Mouse (Mus musculus) inflammation-experienced regulatory T-cells (primary cell): ENCODE results near the gene Ccdc105. TPM values are rescaled to one million over a fixed set of nuclear protein-coding genes. Genes with fewer than 3 reads are reported as not detected.

Experiments
- polyA plus RNA-seq, 2 experiments: library from polyadenylated mRNA; unstranded; fragments of 100-300 nt; shearing (Covaris generic); gene quantifications; one replicate each; pipeline ENCODE4 v1.2.1; 2017

Ccdc105 gene
- polyA plus RNA-seq: under 1 TPM in 1 of 2 experiments, not detected in 1; 0.14 TPM

GRCm38 (mm10) chr10:78752452-78753191, at the start of gene Ccdc105:
Gene Ccdc105 (minus strand): TSS chr10:78753065.

DNA sequence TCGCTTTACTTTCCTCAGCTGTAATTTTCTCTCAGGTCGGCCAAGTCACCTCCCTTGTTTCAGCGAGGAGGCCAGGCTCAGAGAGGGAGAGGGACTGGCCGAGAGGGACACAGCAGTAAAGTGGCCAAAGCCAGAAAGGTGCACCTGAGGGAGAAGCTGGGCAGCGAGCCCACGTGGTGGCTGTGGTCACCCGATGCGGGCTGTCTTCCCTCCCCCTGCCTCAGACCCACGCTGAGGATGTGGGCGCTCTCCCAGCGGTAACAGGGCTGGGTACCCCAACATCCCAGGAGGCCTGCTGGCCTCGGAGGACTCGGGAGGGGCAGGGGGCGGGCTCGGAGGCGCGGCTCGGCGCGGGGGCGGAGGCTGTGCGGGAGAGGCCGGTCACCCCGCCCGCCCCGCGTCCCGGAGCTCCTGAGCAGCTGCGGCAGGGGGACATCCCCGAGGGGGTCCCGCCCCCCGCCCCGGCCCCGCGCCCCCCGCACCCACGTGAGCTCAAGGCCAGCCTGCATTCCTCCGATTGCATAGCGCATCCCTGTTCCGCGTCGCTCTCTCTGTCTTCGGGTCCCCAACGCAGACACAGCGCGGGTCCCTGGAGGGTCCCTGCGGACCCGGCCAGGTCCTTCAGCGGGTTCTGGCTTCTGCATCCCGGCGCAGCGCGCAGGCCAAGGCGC, 27.3 kb upstream of the Ccdc105 start, which contains the start of gene Slc1a6:
Gene Slc1a6 (plus strand): TSS at position 516 of the 671 bp plus-strand sequence.

GRCm38 (mm10) chr10:78718056-78718455, 34.8 kb downstream of the Ccdc105 start, which contains the start of gene Casp14:
Gene Casp14 (minus strand): TSS chr10:78718294.

Other genes with a start within 250 kb of the Ccdc105 start
- gene Olfr1358, start 235.6 kb downstream of the Ccdc105 start, polyA plus RNA-seq: not detected
- 10 to 100 TPM; 81.2 to 85.4 TPM for gene Ilvbl, start 178.7 kb downstream of the Ccdc105 start, polyA plus RNA-seq
- gene Syde1, start 161.1 kb downstream of the Ccdc105 start, polyA plus RNA-seq: 1 to 10 TPM in 1 of 2 experiments, under 1 TPM in 1; 0.70 to 2.1 TPM
- gene Olfr1357, start 135.0 kb downstream of the Ccdc105 start, polyA plus RNA-seq: under 1 TPM in 1 of 2 experiments, not detected in 1; 0.58 TPM
- gene Casp14, start 34.8 kb downstream of the Ccdc105 start, polyA plus RNA-seq: not detected
- not detected for gene Slc1a6, start 27.4 kb upstream of the Ccdc105 start, polyA plus RNA-seq
- under 1 TPM; 0.33 to 0.49 TPM for gene Olfr1356, start 99.1 kb upstream of the Ccdc105 start, polyA plus RNA-seq
- gene Olfr1355, start 122.5 kb upstream of the Ccdc105 start, polyA plus RNA-seq: not detected
- gene Olfr1354, start 160.1 kb upstream of the Ccdc105 start, polyA plus RNA-seq: not detected
- gene Olfr8, start 197.6 kb upstream of the Ccdc105 start, polyA plus RNA-seq: not detected
- under 1 TPM in 1 of 2 experiments, not detected in 1; 0.08 TPM for gene Olfr1353, start 210.2 kb upstream of the Ccdc105 start, polyA plus RNA-seq
- gene Olfr1352, start 228.0 kb upstream of the Ccdc105 start, polyA plus RNA-seq: not detected